Mouse (Mus musculus): ENCODE data around the gene Faap100.

GRCm38 (mm10) chr11:120397602-120398001 lies 19.0 kb upstream of the Faap100 start:
- TF ChIP-seq CTCF (IDR thresholded peaks at IDR 0.05; ENCODE audit: low read depth) = no peak
- no peak for TF ChIP-seq EP300 (optimal IDR thresholded peaks at IDR 0.05)

Measured in stomach, postnatal 0 days (tissue).